Mouse (Mus musculus): ENCODE measurements around the gene Bloc1s3.

- TF ChIP-seq POLR2AphosphoS2 (IDR thresholded peaks at IDR 0.05; ENCODE audit: low read length) (no peak), UBTF (IDR thresholded peaks at IDR 0.05; ENCODE audit: borderline replicate concordance, insufficient read depth, low read depth, low read length) (no peak), CHD1 (IDR thresholded peaks at IDR 0.05; ENCODE audit: low read depth, low read length) (no peak), POLR2A (IDR thresholded peaks at IDR 0.05; ENCODE audit: control insufficient read depth in 1 of 2, insufficient read depth in 1 of 2, low read depth in 1 of 2, low read length in 2 of 2, poor library complexity in 1 of 2) (no peak), CTCF (IDR thresholded peaks at IDR 0.05 in 2 of 3, conservative IDR thresholded peaks at IDR 0.05 in 1 of 3; ENCODE audit: control insufficient read depth in 1 of 3, insufficient read depth in 1 of 3, low read depth in 2 of 3, low read length in 3 of 3, poor library complexity in 1 of 3, severe bottlenecking in 1 of 3) (peak in 1 of 3 experiments; percentile 8; a peak in 1 of 6 replicates), MAX (IDR thresholded peaks at IDR 0.05; ENCODE audit: low read length) (no peak)
These were observed 31.1 kb downstream of the Bloc1s3 start for GRCm38 (mm10) chr7:19477084-19477483.
